Mouse (Mus musculus) kidney, adult 10 weeks (tissue): Measurements from ENCODE around the gene Fam126a. TPM values are rescaled to one million over a fixed set of nuclear protein-coding genes. Genes with fewer than 3 reads are reported as not detected.

Source experiments
- polyA plus RNA-seq: library from polyadenylated mRNA; stranded (reverse); fragments of 350-450 nt; fragmentation: Illumina TruSeq; extraction: RNeasy Lipid Tissue Mini Kit (QIAGEN cat#74804); gene quantifications from one replicate; pipeline ENCODE4 v1.2.3, GENCODE M21; 2014; ENCODE audit warnings: low read depth, low replicate concordance

The Fam126a gene
- 10.8 TPM for polyA plus RNA-seq

DNA sequence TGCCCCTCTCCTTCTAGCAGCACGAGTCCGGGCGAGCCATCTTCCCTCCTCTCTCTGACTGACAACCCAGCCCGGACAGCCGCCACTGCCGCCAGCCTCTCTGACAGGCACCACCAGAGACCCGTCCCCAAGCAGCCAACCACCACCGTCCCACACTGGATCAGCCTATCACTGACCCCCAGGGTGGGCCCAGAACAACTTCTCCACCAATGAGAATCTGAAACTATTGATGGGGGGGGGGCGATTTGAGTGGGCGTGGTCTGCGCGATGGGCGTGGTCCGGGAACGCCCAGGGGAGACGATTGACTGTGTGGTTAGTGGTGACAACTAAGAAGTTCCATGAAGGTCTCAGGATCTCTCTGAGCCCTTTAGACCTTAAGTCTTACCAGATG is at the start of gene Fam126a:
Gene Fam126a, minus strand, starts transcription at position 112 of the 391 bp plus-strand sequence.

Other genes with a start within 250 kb of the Fam126a start
- 14.4 TPM for gene Pus7, start 247.0 kb downstream of the Fam126a start, polyA plus RNA-seq
- gene Rint1, start 243.0 kb downstream of the Fam126a start, polyA plus RNA-seq = 15.2 TPM
- 60.2 TPM for gene Tomm7, start 186.5 kb downstream of the Fam126a start, polyA plus RNA-seq
- gene Klhl7, start 69.9 kb upstream of the Fam126a start, polyA plus RNA-seq = 98.7 TPM
- gene Nupl2, start 134.3 kb upstream of the Fam126a start, polyA plus RNA-seq = 3.9 TPM